Mouse (Mus musculus) forebrain, postnatal 0 days (tissue): ENCODE measurements around the gene Epn1. TPM values are rescaled to one million over a fixed set of nuclear protein-coding genes. Genes with fewer than 3 reads are reported as not detected.
A peak's percentile ranks its signal among the peaks of the same experiment; 100 is the strongest.

Experiments
- ATAC-seq: fragments of 200-750 bp; cut with Nextera tagmentation; 2 replicates; pipeline ENCODE4 v1.8.0; 2017; ENCODE audit warnings: mild to moderate bottlenecking, moderate library complexity
- DNase-seq: peaks from one replicate; pipeline ENCODE4 v3.0.0-alpha.2; 2015
- H3K27ac ChIP-seq: fragments of 300-500 bp; sonication (generic); 2 replicates; pipeline ENCODE4 v1.5.1; 2014; ENCODE audit warnings: low read depth, mild to moderate bottlenecking, antibody characterized with exemption, low read length, moderate library complexity, mixed read lengths
- H3K27me3 ChIP-seq: fragments of 300-500 bp; sonication (generic); 2 replicates; pipeline ENCODE4 v1.6.1; 2014; ENCODE audit warnings: mild to moderate bottlenecking, low read length, mixed read lengths; ENCODE audit not compliant: insufficient read depth
- H3K36me3 ChIP-seq: fragments of 300-500 bp; sonication (generic); 2 replicates; pipeline ENCODE4 v1.6.1; 2014; ENCODE audit warnings: mild to moderate bottlenecking, moderate library complexity; ENCODE audit not compliant: insufficient read depth
- H3K4me1 ChIP-seq: fragments of 300-500 bp; sonication (generic); 2 replicates; pipeline ENCODE4 v1.6.1; 2014; ENCODE audit warnings: antibody characterized with exemption; ENCODE audit not compliant: insufficient read depth
- H3K4me2 ChIP-seq: fragments of 300-500 bp; sonication (generic); 2 replicates; pipeline ENCODE4 v1.6.1; 2014; ENCODE audit warnings: low read depth, mild to moderate bottlenecking, moderate library complexity
- H3K4me3 ChIP-seq: fragments of 300-500 bp; sonication (generic); 2 replicates; pipeline ENCODE4 v1.5.1; 2014; ENCODE audit warnings: low read depth, low read length, mixed read lengths
- H3K9ac ChIP-seq: fragments of 300-500 bp; sonication (generic); 2 replicates; pipeline ENCODE4 v1.6.1; 2014; ENCODE audit warnings: mild to moderate bottlenecking
- H3K9me3 ChIP-seq: fragments of 300-500 bp; sonication (generic); 2 replicates; pipeline ENCODE4 v1.6.1; 2016; ENCODE audit warnings: low read length
- CTCF ChIP-seq: sonication (generic); IDR thresholded peaks from 2 replicates; pipeline ENCODE4 v1.5.1; 2016; ENCODE audit warnings: antibody characterized with exemption, control low read depth, low read depth
- WGBS: fragments of 180-500 bp; shearing (Covaris S2); extraction: QIAGEN DNeasy Blood & Tissue Kit; methylation state at CpG from one replicate; pipeline ENCODE4 v1.1.7; 2014; 5-methylcytosine and 5-hydroxymethylcytosine counted together
- polyA plus RNA-seq: library from polyadenylated mRNA; unstranded; fragments of >200 nt; fragmentation: Nextera tagmentation; extraction: Ambion mirVana; gene quantifications from 2 replicates; pipeline ENCODE4 v1.2.1, GENCODE M21; 2015
- total RNA-seq: library from RNA; depleted of rRNA; stranded (reverse); fragments of >200 nt; gene quantifications from 2 replicates; pipeline ENCODE4 v1.2.3, GENCODE M21; 2014

Gene Epn1
- total and polyA plus RNA-seq, 2 experiments from 2014 or later: 127 to 347 TPM

- H3K4me2 ChIP-seq: peak overlapping the region; percentile 73
- peak overlapping the region; percentile 65 for H3K4me3 ChIP-seq
- 30% methylated on average over 11 of the region's 11 CpGs for WGBS
- H3K9ac ChIP-seq: peak overlapping the region; percentile 95
- no peaks in the 10 kb centered on the region for H3K9me3 ChIP-seq
- ATAC-seq (no peak), DNase-seq (no peak)
- no peaks in the 10 kb centered on the region for H3K36me3 ChIP-seq
- peaks cover 43% of the 10 kb centered on the region for H3K4me1 ChIP-seq
- peaks cover 8% of the 10 kb centered on the region for H3K27me3 ChIP-seq
- no peak overlapping the region; the same call in 1 of the 2 replicates for H3K27ac ChIP-seq
- TF ChIP-seq CTCF: peak; percentile 36; the same call in 1 of the 2 replicates
These were observed 22.2 kb upstream of the Epn1 start for GRCm38 (mm10) chr7:5057804-5058203.

DNA sequence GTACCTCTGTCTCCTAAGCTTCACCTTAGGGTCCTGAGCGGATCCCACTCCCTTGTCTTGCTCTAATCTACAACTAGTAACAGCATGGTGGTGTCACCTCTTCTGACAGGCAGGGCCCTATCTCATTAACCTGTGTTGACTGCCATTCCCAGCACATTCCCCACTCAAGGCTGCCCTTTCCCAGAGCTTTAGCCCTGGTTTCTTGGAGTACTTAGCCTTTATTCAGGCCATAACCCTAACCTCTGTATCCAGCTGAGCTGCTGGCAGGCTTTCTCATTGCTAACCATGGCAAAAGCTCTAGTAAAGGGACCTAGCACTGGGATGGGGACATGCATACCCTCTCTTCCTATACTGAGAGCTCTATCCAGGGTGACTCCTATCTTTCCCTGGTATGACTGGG, 21.4 kb upstream of the Epn1 start:
- 97% methylated on average over 1 of the region's 1 CpGs for WGBS
- H3K4me3 ChIP-seq: no peak overlapping the region
- H3K27me3 ChIP-seq: peaks cover 8% of the 10 kb centered on the region
- H3K9me3 ChIP-seq: no peaks in the 10 kb centered on the region
- no peak overlapping the region for H3K27ac ChIP-seq
- no peak for TF ChIP-seq CTCF
- H3K36me3 ChIP-seq: no peaks in the 10 kb centered on the region
- H3K4me1 ChIP-seq: peaks cover 39% of the 10 kb centered on the region
- DNase-seq (no peak), ATAC-seq (no peak)
- no peak overlapping the region for H3K4me2 ChIP-seq
- no peak overlapping the region for H3K9ac ChIP-seq

DNA sequence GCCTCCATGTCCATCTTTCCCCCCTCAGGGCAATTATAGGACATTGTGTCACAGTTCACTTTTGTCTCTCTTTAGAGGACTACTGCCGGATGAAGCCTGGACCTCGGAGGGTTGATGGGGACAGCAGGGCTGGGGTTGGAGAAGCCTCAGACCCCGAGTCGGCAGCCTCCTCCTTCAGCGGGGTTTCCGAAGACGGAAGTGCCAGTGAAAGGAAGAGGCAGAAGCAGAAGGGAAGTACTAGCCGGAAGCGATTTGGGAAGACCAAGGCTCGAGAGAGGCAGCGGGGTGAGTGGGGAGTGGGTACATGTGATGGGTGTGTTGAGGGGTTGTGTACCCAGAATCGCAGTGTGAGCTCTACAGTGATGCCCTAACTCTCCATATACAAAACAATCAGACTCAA, 20.6 kb upstream of the Epn1 start:
- Histone ChIP-seq H3K9me3 (no peaks in the 10 kb centered on the region), H3K4me1 (peaks cover 38% of the 10 kb centered on the region), H3K36me3 (no peaks in the 10 kb centered on the region), H3K27me3 (peaks cover 7% of the 10 kb centered on the region; the same call in 1 of the 2 replicates), H3K4me2 (peak overlapping the region; percentile 71), H3K9ac (0 out of 2 replicates have a peak overlapping the region, but pooled peaks have one; percentile 78), H3K4me3 (no peak overlapping the region), H3K27ac (peak overlapping the region; percentile 98)
- 92% methylated on average over 12 of the region's 12 CpGs for WGBS
- TF ChIP-seq CTCF: no peak
- ATAC-seq: no peak
- no peak for DNase-seq

DNA sequence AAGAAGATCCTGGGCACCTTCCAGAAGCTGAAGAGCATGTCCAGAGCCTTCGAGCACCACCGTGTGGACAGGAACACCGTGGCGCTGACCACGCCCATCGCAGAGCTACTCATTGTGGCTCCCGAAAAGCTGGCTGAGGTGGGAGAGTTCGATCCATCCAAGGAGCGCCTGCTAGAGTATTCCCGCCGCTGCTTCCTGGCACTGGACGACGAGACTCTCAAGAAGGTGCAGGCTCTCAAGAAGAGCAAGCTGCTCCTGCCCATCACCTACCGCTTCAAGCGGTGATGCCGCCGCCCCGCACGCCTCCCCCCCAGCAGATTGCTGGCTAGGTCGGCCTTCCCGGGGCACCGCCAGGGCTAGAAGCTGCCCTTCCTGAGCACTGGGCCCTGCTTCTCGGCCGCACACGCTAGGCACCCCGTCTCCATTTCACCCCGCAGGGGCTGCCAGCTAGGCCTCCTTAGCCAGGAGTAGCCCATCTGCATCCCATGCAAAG, 19.8 kb upstream of the Epn1 start:
- Histone ChIP-seq H3K9ac (peak overlapping the region; percentile 78), H3K4me1 (peaks cover 35% of the 10 kb centered on the region), H3K36me3 (no peaks in the 10 kb centered on the region), H3K4me2 (peak overlapping the region; percentile 71), H3K4me3 (peak overlapping the region; percentile 78), H3K27ac (peak overlapping the region; percentile 98), H3K27me3 (no peaks in the 10 kb centered on the region), H3K9me3 (no peaks in the 10 kb centered on the region)
- ATAC-seq (no peak), DNase-seq (peak; percentile 83)
- WGBS: 2% methylated on average over 27 of the region's 27 CpGs
- TF ChIP-seq CTCF: peak; percentile 76

DNA sequence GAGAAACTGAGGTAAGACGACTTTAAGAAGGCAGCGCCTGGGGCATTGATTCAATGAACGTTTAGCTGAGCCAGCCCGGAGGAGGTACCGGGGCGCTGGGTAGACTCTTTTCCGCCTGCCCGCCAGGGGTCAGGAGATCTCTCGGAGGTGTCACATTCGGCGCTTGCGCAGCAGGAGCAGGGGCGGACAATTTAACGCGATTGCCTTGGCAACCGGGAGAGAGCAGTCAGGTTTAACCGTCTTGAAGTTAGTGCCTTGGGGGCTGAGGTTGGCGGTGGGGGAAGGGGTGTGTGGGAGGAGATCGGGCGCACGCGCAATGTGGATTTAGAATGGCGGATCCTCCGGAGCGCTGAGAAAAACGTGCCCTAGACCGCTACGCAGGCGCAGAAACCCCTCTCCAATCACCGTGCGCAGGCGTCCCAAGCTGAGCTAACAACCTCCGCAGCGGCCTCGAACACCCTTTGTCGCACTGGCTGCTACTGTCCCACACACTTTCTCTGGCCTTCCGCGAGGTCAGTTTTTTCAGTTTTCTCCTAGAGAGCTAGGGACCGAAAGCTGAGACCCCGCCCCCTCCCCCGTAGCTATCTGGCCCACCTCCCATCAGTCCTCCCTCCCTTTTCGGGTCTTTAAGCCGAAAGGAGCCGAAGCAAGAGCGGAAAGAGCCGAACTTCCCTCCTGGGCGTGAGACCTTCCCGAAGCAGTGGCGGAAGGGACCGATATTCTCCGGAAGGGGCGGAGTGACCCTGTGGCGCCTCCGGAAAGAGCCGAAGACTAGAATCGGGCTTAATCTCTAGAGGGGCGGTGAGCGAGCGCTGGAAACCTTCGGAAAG, 18.9 kb upstream of the Epn1 start:
- peak overlapping the region; percentile 71 for H3K4me2 ChIP-seq
- under 1% methylated on average over 60 of the region's 60 CpGs for WGBS
- peaks cover 30% of the 10 kb centered on the region for H3K4me1 ChIP-seq

DNA sequence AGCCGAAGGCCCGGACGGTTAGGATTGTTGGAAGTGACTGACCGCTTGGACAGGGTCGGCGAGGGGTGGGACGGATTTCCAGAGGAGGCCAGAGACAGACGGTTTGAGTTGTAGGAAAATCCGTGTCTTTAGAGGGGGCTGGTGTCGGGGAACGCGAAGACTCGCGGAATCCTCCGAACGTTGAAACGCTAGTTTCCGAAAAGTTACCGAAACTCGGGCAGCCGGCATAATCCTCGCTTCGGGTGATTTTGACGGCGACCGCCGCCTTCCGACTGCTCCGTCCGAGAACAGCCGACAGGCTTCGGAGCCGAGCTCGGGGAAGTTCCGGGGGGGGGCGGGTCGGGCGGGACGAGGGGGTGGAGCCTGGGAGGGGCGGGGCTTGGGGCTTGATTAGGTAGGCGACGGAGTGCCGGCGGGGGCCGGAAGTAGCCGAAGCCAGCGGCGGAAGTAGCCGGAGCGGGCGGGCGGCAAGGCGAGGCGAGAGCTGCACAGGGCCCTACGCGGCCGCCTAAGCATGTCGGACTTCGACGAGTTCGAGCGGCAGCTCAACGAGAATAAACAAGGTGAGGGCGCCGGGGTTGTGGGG, 18.2 kb upstream of the Epn1 start, which contains the start of gene U2af2:
Gene U2af2 (plus strand): TSS at position 370 of the 586 bp plus-strand sequence.
- Histone ChIP-seq H3K4me3 (peak within 1 kb of the TSS; percentile 78), H3K9me3 (no peaks in the 10 kb centered on the region), H3K4me2 (peak within 1 kb of the TSS; percentile 71), H3K27me3 (no peaks in the 10 kb centered on the region), H3K27ac (peak within 1 kb of the TSS; percentile 98), H3K4me1 (peaks cover 28% of the 10 kb centered on the region), H3K36me3 (peaks cover 3% of the 10 kb centered on the region; the same call in 1 of the 2 replicates), H3K9ac (peak within 1 kb of the TSS; percentile 78)
- ATAC-seq (peak; percentile 69), DNase-seq (peak; percentile 95)
- under 1% methylated on average over 63 of the region's 65 CpGs for WGBS
- TF ChIP-seq CTCF: no peak

More for the DNA sequence above, 18.9 kb upstream of the Epn1 start:
- Histone ChIP-seq H3K9ac (peak overlapping the region; percentile 78), H3K4me3 (peak overlapping the region; percentile 78), H3K36me3 (no peaks in the 10 kb centered on the region), H3K27me3 (no peaks in the 10 kb centered on the region), H3K27ac (peak overlapping the region; percentile 98), H3K9me3 (no peaks in the 10 kb centered on the region)
- TF ChIP-seq CTCF: peak; percentile 71
- peak; percentile 100 for DNase-seq
- peak; percentile 89 for ATAC-seq
